Mouse (Mus musculus) liver, embryonic 12.5 days (tissue): ENCODE results near the gene Dab1. TPM values are rescaled to one million over a fixed set of nuclear protein-coding genes. Genes with fewer than 3 reads are reported as not detected.

Source experiments
- ATAC-seq: fragments of 200-750 bp; cut with Nextera tagmentation; 2 replicates; pipeline ENCODE4 v1.8.0; 2017; ENCODE audit warnings: moderate number of reproducible peaks, mild to moderate bottlenecking, moderate library complexity
- H3K27ac ChIP-seq: fragments of 300-500 bp; sonication (generic); 2 replicates; pipeline ENCODE4 v1.5.1; 2016; ENCODE audit warnings: mild to moderate bottlenecking
- H3K27me3 ChIP-seq: fragments of 300-500 bp; sonication (generic); replicated peaks from 2 replicates; pipeline ENCODE4 v1.6.1; 2016; ENCODE audit warnings: mild to moderate bottlenecking, moderate library complexity
- H3K36me3 ChIP-seq: fragments of 300-500 bp; sonication (generic); 2 replicates; pipeline ENCODE4 v1.6.1; 2016; ENCODE audit warnings: mild to moderate bottlenecking, moderate library complexity
- H3K4me1 ChIP-seq: fragments of 300-500 bp; sonication (generic); 2 replicates; pipeline ENCODE4 v1.6.1; 2016
- H3K4me2 ChIP-seq: fragments of 300-500 bp; sonication (generic); 2 replicates; pipeline ENCODE4 v1.6.1; 2016; ENCODE audit warnings: mild to moderate bottlenecking, moderate library complexity
- H3K4me3 ChIP-seq: fragments of 300-500 bp; sonication (generic); 2 replicates; pipeline ENCODE4 v1.5.1; 2016; ENCODE audit warnings: mild to moderate bottlenecking, moderate library complexity
- H3K9ac ChIP-seq: fragments of 300-500 bp; sonication (generic); 2 replicates; pipeline ENCODE4 v1.6.1; 2016; ENCODE audit warnings: mild to moderate bottlenecking, moderate library complexity
- H3K9me3 ChIP-seq: fragments of 300-500 bp; sonication (generic); replicated peaks from 2 replicates; pipeline ENCODE4 v1.6.1; 2016; ENCODE audit warnings: mild to moderate bottlenecking, moderate library complexity
- WGBS: fragments of 180-500 bp; shearing (Covaris S2); methylation state at CpG from one replicate; pipeline ENCODE4 v1.1.7; 2016; ENCODE audit not compliant: insufficient replicate concordance; 5-methylcytosine and 5-hydroxymethylcytosine counted together
- polyA plus RNA-seq: library from polyadenylated mRNA; unstranded; fragments of >200 nt; fragmentation: Nextera tagmentation; extraction: Ambion mirVana; gene quantifications from 2 replicates; pipeline ENCODE4 v1.2.1, GENCODE M21; 2016

Gene Dab1
- polyA plus RNA-seq, 1 experiment from 2014 or later: 0.45 TPM

DNA sequence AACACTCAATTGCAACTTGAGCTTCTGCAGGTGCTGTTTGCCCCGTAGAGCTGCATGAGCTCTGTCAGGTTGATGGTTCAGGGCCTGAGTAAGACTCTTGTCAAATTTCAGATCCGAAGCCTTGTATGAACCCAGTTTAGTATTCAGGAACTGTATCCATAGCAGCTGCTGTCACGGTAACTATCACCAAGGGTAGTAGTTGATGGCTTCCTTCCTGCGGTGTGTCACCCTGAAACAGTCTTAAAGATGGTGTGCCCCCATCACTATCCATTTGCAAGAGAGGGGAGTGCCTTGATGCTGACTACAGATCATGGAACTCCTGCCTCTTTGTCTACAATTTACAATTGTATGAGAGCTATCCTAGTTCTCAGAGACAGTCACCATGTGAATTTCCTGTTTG, 87.3 kb downstream of the Dab1 start:
- 38% methylated on average over 4 of the region's 4 CpGs for WGBS
- H3K36me3 ChIP-seq: no peaks in the 10 kb centered on the region
- H3K9me3 ChIP-seq: no peaks in the 10 kb centered on the region
- ATAC-seq: no peak
- H3K9ac ChIP-seq: no peak overlapping the region
- H3K27ac ChIP-seq: no peak overlapping the region
- H3K4me1 ChIP-seq: no peaks in the 10 kb centered on the region
- H3K27me3 ChIP-seq: no peaks in the 10 kb centered on the region
- no peak overlapping the region for H3K4me3 ChIP-seq
- no peak overlapping the region for H3K4me2 ChIP-seq

DNA sequence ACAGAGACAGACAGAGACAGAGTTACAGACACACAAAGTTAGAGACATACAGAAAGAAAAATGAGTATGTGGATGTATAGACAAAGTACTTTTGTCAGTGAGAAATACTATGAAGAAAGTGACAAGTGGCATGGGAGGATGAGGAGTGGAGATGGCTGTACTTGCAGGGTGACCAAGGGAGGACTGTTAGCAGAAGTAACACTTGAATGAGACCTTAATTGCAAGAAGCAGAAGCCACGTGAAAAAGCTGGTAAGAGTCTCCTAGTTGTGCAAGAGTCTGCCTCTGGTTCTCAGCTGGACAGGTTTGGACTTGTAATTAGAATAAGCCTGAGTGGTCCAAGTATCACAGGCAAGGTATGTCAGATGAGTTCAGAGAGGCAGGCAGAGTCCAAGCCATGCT, 88.0 kb downstream of the Dab1 start:
- no peak for ATAC-seq
- Histone ChIP-seq H3K27ac (no peak overlapping the region), H3K9ac (no peak overlapping the region), H3K4me2 (no peak overlapping the region), H3K27me3 (no peaks in the 10 kb centered on the region), H3K36me3 (no peaks in the 10 kb centered on the region), H3K4me1 (no peaks in the 10 kb centered on the region), H3K9me3 (no peaks in the 10 kb centered on the region), H3K4me3 (no peak overlapping the region)
- 12% methylated on average over 1 of the region's 1 CpGs for WGBS

DNA sequence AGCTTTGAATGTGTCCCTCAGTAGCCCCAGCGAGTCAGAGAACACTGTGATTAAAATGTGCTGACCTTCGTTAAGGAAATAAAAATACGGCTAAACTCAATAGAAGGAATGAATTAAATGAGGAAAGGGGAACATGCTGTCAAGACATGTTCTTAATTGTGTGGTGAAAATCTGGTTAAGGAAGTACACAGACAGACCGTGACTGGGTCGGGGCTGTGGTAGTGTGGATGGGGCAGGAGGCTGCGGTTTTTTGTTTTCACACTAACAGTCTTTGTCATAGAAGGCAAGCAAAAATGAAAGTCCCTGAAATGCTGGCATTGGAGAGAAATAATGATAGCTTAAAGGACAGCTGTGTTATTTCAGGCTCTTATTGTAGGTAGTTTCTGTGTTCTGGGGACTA, 92.2 kb downstream of the Dab1 start:
- Histone ChIP-seq H3K4me1 (no peaks in the 10 kb centered on the region), H3K27me3 (no peaks in the 10 kb centered on the region), H3K4me3 (no peak overlapping the region), H3K9ac (no peak overlapping the region), H3K27ac (no peak overlapping the region), H3K9me3 (0 out of 2 replicates have a peak, but pooled peaks cover 3% of the 10 kb centered on the region), H3K4me2 (no peak overlapping the region), H3K36me3 (no peaks in the 10 kb centered on the region)
- ATAC-seq: no peak
- 51% methylated on average over 6 of the region's 6 CpGs for WGBS

DNA sequence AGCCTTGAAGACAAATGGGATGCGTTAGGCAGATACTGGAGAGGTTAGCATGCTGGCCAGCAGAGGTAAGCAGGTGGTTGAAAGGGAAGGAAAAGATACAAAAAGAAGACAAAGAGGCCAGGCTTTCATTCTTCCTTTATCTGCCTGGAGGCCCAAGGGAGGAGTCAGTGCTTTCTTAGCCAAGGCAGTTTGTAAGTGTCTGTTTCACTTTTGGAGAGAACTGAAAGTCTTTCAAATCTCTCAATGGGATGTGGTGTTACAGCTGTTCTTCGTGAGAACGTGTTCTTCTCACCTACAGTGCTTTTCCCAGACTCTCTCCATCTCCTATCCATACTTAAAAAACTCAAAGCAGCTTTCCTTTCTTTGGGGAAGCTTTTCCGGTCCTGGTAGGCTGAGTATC, 94.8 kb downstream of the Dab1 start:
- WGBS: 70% methylated on average over 4 of the region's 4 CpGs
- no peak overlapping the region for H3K27ac ChIP-seq
- ATAC-seq: no peak

DNA sequence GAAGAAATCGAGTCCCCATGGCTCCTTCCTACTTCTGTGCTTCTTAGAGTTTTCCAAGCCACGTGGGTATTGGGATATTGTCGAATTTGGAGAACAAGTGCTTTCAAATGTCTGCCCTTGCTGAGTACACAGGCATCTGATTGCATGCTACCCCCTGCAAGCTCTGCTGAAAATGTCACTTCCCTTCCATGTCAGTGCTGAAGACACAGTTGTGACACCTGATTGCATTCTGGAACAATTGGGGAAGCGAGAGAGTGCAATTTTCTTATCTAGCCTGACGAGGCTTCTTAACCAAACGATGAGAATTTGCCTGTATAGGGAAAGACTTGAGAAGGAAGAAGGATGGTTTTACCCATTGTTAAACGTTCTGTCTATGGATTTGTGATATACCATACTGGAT, 95.8 kb downstream of the Dab1 start:
- WGBS: 50% methylated on average over 7 of the region's 7 CpGs
- Histone ChIP-seq H3K36me3 (no peaks in the 10 kb centered on the region), H3K27me3 (no peaks in the 10 kb centered on the region), H3K4me1 (no peaks in the 10 kb centered on the region), H3K4me3 (no peak overlapping the region), H3K27ac (no peak overlapping the region), H3K9ac (no peak overlapping the region), H3K9me3 (0 out of 2 replicates have a peak, but pooled peaks cover 3% of the 10 kb centered on the region), H3K4me2 (no peak overlapping the region)
- no peak for ATAC-seq

More for the DNA sequence above, 94.8 kb downstream of the Dab1 start:
- Histone ChIP-seq H3K4me2 (no peak overlapping the region), H3K36me3 (no peaks in the 10 kb centered on the region), H3K4me3 (no peak overlapping the region), H3K9ac (no peak overlapping the region), H3K27me3 (no peaks in the 10 kb centered on the region), H3K9me3 (0 out of 2 replicates have a peak, but pooled peaks cover 3% of the 10 kb centered on the region), H3K4me1 (no peaks in the 10 kb centered on the region)

DNA sequence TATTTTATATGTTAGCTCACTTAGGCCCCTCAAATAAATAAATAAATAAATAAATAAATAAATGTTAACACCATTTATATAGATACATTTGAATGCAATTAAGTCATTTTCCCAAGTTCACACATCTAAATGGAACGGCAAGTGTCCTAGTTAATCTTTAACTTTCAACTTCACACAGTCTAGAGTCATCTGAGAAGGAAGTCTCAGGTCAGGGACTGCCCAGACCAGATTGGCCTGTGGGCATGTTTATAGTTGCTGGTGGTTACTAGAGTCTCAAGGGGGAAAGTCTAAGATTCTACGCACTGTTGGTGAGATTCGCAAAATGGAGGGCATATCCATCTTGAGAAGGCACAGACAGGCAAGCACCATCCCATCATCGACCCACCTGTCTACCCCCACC, 96.4 kb downstream of the Dab1 start:
- Histone ChIP-seq H3K9ac (no peak overlapping the region), H3K36me3 (no peaks in the 10 kb centered on the region), H3K9me3 (0 out of 2 replicates have a peak, but pooled peaks cover 3% of the 10 kb centered on the region), H3K27me3 (no peaks in the 10 kb centered on the region), H3K4me2 (no peak overlapping the region), H3K4me1 (no peaks in the 10 kb centered on the region), H3K27ac (no peak overlapping the region), H3K4me3 (no peak overlapping the region)
- 68% methylated on average over 4 of the region's 4 CpGs for WGBS
- no peak for ATAC-seq

DNA sequence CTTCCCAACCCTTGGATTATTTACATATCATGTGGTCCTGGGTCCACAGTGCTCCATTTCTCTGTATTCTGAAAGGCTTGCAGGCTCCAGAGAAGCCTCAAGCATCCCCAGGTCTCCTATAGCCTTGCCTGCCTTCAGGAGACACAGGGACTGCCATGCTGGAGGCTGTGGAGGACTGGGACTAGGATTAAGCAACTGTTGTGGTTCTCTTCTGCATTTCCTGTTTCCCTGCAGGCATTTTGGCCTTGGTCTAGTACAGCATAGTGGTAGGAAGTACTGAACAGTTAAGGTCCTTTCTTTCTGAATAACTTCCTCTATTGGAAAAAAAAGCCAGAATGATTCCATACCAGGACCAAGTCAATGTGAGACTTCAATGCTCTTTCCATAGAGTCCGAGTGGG, 103.6 kb downstream of the Dab1 start:
- H3K4me3 ChIP-seq: no peak overlapping the region
- no peak for ATAC-seq
- H3K36me3 ChIP-seq: no peaks in the 10 kb centered on the region
- no peaks in the 10 kb centered on the region for H3K4me1 ChIP-seq
- H3K27ac ChIP-seq: no peak overlapping the region
- H3K27me3 ChIP-seq: no peaks in the 10 kb centered on the region
- H3K9ac ChIP-seq: no peak overlapping the region
- WGBS: 52% methylated on average over 1 of the region's 1 CpGs
- no peaks in the 10 kb centered on the region for H3K9me3 ChIP-seq
- no peak overlapping the region for H3K4me2 ChIP-seq

DNA sequence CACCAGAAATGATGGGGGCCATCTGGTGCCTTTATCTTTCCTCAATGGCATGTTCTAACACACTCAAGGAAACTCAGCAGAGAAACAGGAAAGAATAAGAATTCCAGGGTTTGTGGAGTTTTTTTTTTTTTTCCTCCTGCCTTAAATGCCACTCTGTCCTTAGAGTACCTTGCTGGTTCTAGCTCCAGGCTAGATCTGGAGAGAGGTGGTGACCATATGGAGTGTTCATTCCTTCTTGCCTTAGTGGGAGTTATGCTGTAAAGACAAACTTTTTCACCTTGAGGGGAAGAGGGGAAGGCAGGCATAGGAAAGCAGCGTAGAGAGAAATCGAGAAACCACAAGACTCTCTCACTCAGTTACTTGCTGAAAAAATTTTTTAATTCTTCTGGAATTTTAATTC, 107.3 kb downstream of the Dab1 start:
- H3K9ac ChIP-seq: no peak overlapping the region
- ATAC-seq: no peak
- no peaks in the 10 kb centered on the region for H3K27me3 ChIP-seq
- H3K4me2 ChIP-seq: no peak overlapping the region
- no peaks in the 10 kb centered on the region for H3K36me3 ChIP-seq
- H3K27ac ChIP-seq: no peak overlapping the region
- no peaks in the 10 kb centered on the region for H3K9me3 ChIP-seq
- H3K4me3 ChIP-seq: no peak overlapping the region
- 67% methylated on average over 2 of the region's 2 CpGs for WGBS
- H3K4me1 ChIP-seq: no peaks in the 10 kb centered on the region

DNA sequence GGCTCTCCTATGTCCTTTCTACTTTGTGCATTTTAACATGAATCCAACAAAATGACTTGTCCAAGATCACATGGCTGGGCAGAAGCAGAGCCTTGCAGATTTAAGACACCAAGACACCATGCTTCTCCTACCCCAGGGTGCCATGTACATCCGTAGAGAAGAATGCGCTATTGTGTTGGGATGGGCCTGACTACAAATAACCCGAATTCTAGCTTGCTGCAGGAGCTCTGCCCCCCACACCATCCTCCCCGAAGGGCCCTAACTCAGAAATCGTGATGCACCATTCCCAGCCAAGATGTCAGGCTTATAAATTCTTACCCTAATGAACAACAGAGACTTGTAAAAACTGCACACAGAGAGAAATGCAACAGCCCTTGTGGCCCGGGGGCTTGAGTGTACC, 118.0 kb downstream of the Dab1 start:
- Histone ChIP-seq H3K4me3 (no peak overlapping the region), H3K9me3 (no peaks in the 10 kb centered on the region), H3K27ac (no peak overlapping the region), H3K27me3 (no peaks in the 10 kb centered on the region), H3K4me1 (no peaks in the 10 kb centered on the region), H3K36me3 (no peaks in the 10 kb centered on the region), H3K9ac (no peak overlapping the region), H3K4me2 (no peak overlapping the region)
- WGBS: 68% methylated on average over 6 of the region's 6 CpGs
- no peak for ATAC-seq

DNA sequence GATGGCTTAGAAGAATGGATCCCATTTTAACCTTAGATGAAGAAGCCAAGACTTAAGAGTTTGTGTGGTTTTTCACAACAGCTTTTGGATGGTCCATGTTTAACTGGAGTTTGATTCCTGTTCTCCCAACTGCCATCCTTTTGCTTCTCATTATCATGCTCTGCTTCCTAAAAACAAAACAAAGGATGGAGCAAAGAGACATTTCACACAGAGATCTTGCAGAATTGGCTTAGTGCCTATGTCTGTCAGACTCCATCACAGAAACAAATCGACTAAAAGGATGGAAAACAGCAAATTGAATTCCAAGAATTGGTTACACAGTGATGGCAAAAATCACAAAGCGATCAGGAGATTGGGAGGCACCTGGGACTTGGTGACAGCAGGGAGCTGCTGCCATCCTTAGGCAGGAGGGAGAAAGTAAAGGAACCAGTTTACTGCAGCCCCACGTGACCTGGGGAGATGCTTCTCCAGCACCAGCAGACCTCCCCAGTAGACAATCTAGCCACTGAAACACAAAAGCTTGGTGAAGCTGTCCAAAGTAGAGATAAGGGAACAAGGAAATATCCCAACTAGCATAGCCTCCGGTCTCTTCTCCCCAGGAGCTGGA, 132.2 kb downstream of the Dab1 start:
- H3K9ac ChIP-seq: no peak overlapping the region
- no peaks in the 10 kb centered on the region for H3K27me3 ChIP-seq
- H3K4me3 ChIP-seq: no peak overlapping the region
- ATAC-seq: no peak
- no peaks in the 10 kb centered on the region for H3K4me1 ChIP-seq
- no peaks in the 10 kb centered on the region for H3K9me3 ChIP-seq
- no peak overlapping the region for H3K27ac ChIP-seq
- 34% methylated on average over 4 of the region's 4 CpGs for WGBS
- H3K36me3 ChIP-seq: no peaks in the 10 kb centered on the region
- no peak overlapping the region for H3K4me2 ChIP-seq

DNA sequence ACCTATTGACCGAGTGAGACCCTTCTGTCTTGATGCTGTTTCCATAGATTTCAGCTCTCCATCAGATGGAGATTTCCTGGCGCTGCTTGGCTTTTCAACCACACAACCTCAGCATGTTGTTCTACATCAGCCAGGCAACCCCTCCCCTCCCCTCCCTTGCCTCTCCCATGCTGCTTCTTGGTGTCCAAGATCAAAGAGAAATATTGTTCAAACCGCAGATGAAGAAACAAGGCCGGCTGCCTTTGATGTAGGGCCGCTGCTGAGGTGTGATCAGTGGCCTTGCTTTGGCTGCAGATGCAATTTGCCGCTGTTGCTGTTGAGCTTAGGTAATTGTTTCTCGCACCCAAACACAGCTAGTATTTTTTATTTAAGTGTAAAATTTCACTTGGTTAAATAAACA, 135.4 kb downstream of the Dab1 start:
- no peak overlapping the region for H3K4me3 ChIP-seq
- H3K27ac ChIP-seq: no peak overlapping the region
- WGBS: 62% methylated on average over 7 of the region's 7 CpGs
- no peaks in the 10 kb centered on the region for H3K9me3 ChIP-seq
- ATAC-seq: no peak
- H3K9ac ChIP-seq: no peak overlapping the region
- H3K4me1 ChIP-seq: no peaks in the 10 kb centered on the region
- no peaks in the 10 kb centered on the region for H3K27me3 ChIP-seq
- no peaks in the 10 kb centered on the region for H3K36me3 ChIP-seq
- no peak overlapping the region for H3K4me2 ChIP-seq

DNA sequence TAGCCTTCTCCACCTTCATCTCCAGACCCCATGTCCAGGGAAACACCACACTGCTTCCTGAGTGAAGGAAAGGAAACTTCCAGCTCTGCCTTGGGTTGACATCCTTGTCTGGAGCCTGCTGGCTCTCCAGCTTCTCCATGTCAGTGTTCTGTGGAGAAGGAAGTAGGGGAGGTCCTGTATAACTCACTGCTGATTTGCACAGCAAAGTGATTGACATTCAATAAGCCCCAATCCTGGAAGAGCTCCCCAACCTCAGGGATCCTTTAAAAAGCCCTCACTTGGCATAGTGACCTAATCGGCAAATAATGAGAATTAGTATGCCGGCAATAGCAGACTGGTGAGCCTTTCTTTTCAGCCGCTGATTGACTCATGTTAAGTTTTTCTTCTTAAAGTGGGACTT, 138.1 kb downstream of the Dab1 start:
- H3K4me2 ChIP-seq: no peak overlapping the region
- H3K27ac ChIP-seq: no peak overlapping the region
- no peak for ATAC-seq
- no peaks in the 10 kb centered on the region for H3K36me3 ChIP-seq
- no peaks in the 10 kb centered on the region for H3K9me3 ChIP-seq
- H3K27me3 ChIP-seq: no peaks in the 10 kb centered on the region
- no peak overlapping the region for H3K4me3 ChIP-seq
- no peaks in the 10 kb centered on the region for H3K4me1 ChIP-seq
- H3K9ac ChIP-seq: no peak overlapping the region
- 66% methylated on average over 3 of the region's 3 CpGs for WGBS

DNA sequence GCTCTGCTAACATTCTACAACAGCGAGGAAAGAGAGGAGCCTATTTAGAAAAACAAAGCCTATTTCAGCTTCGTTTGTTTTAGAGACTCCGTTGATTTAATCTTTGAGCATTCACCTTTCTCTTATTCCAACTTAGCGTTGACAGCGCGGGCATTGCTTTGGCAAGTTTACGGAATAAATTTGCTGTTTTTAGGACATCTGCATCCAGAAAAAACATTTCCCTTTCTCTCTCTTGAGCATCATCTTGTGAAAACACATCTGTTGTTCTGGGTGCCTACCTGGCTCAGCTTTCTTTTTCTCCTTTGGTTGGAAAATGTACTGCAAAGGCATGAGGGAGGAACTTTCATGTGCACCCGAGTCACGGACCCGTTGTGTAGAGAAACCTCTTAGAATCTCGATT, 143.3 kb downstream of the Dab1 start:
- H3K4me2 ChIP-seq: no peak overlapping the region
- H3K4me3 ChIP-seq: no peak overlapping the region
- H3K9me3 ChIP-seq: no peaks in the 10 kb centered on the region
- no peak overlapping the region for H3K27ac ChIP-seq
- no peaks in the 10 kb centered on the region for H3K4me1 ChIP-seq
- no peak overlapping the region for H3K9ac ChIP-seq
- no peaks in the 10 kb centered on the region for H3K27me3 ChIP-seq
- H3K36me3 ChIP-seq: no peaks in the 10 kb centered on the region
- WGBS: 69% methylated on average over 11 of the region's 11 CpGs
- no peak for ATAC-seq
